Mouse (Mus musculus): ENCODE results near the gene Fgfr2. TPM values are rescaled to one million over a fixed set of nuclear protein-coding genes. Genes with fewer than 3 reads are reported as not detected.

Fgfr2 gene
- polyA plus RNA-seq, 1 experiment from 2014 or later, result 169 TPM

DNA sequence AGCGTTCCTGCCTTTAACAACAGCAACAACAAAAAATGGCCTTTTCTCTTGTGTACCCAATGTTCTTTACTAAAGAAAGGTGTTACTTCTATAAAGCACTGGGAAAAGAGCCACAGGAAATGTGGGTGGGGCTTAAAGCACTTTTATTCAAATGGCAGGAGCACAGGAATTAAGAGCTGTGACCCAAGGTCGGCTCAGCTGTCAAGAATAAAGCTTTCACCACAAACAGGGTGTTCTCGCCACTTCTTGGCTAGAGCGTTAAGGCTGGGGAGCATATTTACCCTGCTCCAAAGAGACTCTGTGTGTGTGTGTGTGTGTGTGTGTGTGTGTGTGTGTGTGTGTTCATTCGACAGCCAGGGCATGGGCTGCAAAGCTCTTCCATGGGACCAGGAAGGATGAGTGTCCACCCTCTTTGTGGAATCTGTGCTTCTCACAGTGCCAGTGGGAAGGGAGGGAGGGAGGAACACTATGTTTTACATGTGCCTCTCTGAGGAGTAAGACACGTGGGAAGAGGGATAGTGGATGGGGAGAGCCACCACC is 103.6 kb downstream of the Fgfr2 start:
- no peak for ATAC-seq (ENCODE audit: insufficient number of reproducible peaks, insufficient read depth, low FRiP score, low read depth)
- Histone ChIP-seq H3K4me3 (ENCODE audit: low read depth, low read length) (no peak overlapping the region), H3K27ac (ENCODE audit: low read length) (no peak overlapping the region), H3K9ac (replicated peaks; ENCODE audit: low read depth, low read length) (no peak overlapping the region), H3K27me3 (ENCODE audit: control insufficient read depth, insufficient read depth, low read length) (no peaks in the 10 kb centered on the region), H3K9me3 (ENCODE audit: control insufficient read depth, low read depth, low read length) (no peaks in the 10 kb centered on the region), H3K4me1 (ENCODE audit: control insufficient read depth, insufficient read depth, low read length) (peaks cover 24% of the 10 kb centered on the region), H3K4me2 (replicated peaks; ENCODE audit: low read depth, low read length) (no peak overlapping the region), H3K36me3 (ENCODE audit: control insufficient read depth, insufficient read depth, low read length) (no peaks in the 10 kb centered on the region)
- 30% methylated on average over 6 of the region's 6 CpGs for WGBS

DNA sequence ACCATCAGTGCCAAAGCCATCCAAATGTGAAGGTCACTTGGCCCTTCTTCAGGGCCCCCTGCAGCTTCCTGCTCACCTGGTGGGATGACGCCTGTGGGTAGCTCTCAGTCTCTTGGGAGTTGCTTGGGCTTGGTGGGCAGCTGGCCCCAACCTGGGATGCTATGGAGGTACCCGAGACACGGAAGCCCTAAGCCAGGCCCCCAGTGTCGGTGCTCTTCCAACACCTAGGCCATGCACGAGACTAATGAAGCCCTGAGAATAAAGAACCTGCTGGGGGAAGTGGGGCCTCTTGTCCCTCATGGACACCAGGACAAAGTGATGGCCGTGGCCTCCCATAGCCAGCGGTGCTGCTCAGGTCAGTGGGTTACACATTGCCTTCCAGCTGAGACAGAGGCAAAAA is 104.2 kb downstream of the Fgfr2 start:
- Histone ChIP-seq H3K4me3 (ENCODE audit: low read depth, low read length) (no peak overlapping the region), H3K4me2 (replicated peaks; ENCODE audit: low read depth, low read length) (no peak overlapping the region), H3K4me1 (ENCODE audit: control insufficient read depth, insufficient read depth, low read length) (peaks cover 29% of the 10 kb centered on the region), H3K9me3 (ENCODE audit: control insufficient read depth, low read depth, low read length) (no peaks in the 10 kb centered on the region), H3K27me3 (ENCODE audit: control insufficient read depth, insufficient read depth, low read length) (no peaks in the 10 kb centered on the region), H3K36me3 (ENCODE audit: control insufficient read depth, insufficient read depth, low read length) (no peaks in the 10 kb centered on the region; the same call in 1 of the 2 replicates), H3K27ac (ENCODE audit: low read length) (no peak overlapping the region), H3K9ac (replicated peaks; ENCODE audit: low read depth, low read length) (no peak overlapping the region)
- 80% methylated on average over 7 of the region's 7 CpGs for WGBS
- no peak for ATAC-seq (ENCODE audit: insufficient number of reproducible peaks, insufficient read depth, low FRiP score, low read depth)

DNA sequence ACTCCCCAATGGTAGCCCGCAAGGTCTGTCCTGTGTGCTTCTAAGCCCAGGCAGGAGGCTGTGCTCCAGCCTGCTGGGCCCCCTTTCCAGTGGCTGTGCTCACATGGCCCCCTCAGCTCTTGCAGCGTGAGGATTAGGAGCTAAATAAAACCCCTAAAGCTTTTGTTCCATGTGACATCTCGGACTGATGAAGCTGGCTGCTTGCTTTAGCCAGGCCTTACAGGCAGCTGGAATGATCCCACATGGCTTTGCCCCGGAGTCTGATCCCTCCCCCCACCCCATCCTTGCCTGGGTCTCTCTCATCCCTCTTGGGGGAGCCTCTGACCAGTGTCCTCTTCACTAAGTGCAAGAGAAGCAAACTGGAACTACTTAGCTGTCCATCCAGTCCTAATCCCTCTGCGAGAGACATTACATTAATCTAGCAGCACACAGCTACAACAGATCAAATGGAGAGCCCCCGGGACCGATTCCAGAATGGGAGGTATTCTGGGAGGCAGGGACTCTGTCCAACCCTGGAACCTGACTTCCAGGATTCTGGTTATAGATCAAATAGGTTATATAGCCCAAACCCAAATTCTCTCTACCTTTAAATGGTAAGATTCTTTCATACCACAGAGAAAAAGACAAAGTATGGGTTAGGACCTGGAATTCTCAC is 107.6 kb downstream of the Fgfr2 start:
- no peaks in the 10 kb centered on the region for H3K27me3 ChIP-seq (ENCODE audit: control insufficient read depth, insufficient read depth, low read length)
- no peak overlapping the region for H3K9ac ChIP-seq (replicated peaks; ENCODE audit: low read depth, low read length)
- H3K4me1 ChIP-seq (ENCODE audit: control insufficient read depth, insufficient read depth, low read length), result peaks cover 56% of the 10 kb centered on the region
- H3K27ac ChIP-seq (ENCODE audit: low read length), result peak overlapping the region; percentile 82
- no peaks in the 10 kb centered on the region for H3K9me3 ChIP-seq (ENCODE audit: control insufficient read depth, low read depth, low read length)
- H3K4me3 ChIP-seq (ENCODE audit: low read depth, low read length), result no peak overlapping the region
- peaks cover 3% of the 10 kb centered on the region; the same call in 1 of the 2 replicates for H3K36me3 ChIP-seq (ENCODE audit: control insufficient read depth, insufficient read depth, low read length)
- H3K4me2 ChIP-seq (replicated peaks; ENCODE audit: low read depth, low read length), result 0 out of 2 replicates have a peak overlapping the region, but pooled peaks have one; percentile 7
- ATAC-seq (ENCODE audit: insufficient number of reproducible peaks, insufficient read depth, low FRiP score, low read depth), result peak; percentile 54; the same call in 1 of the 2 replicates
- 17% methylated on average over 7 of the region's 7 CpGs for WGBS

DNA sequence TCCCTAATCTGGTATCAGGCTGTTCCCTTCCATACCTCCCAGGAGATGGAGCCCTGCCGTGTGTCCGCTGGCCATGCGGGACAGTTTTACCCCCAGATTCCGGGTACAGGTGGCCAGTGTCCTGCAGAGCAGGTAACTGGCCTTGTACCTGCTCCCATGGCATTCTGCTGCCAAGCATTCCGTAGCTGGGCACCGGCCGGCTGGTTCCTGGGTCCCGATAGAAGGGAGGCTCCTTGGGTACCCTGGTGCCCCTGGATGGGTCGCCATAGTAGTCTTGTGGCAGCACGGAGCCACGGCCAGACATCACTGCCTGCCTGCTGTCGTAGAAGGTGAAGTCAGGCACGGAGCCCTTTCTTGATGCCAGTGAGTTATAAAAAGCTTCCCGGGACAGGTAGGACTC is 108.5 kb downstream of the Fgfr2 start:
- Histone ChIP-seq H3K9ac (replicated peaks; ENCODE audit: low read depth, low read length) (no peak overlapping the region), H3K27ac (ENCODE audit: low read length) (peak overlapping the region; percentile 82), H3K4me2 (replicated peaks; ENCODE audit: low read depth, low read length) (no peak overlapping the region), H3K9me3 (ENCODE audit: control insufficient read depth, low read depth, low read length) (no peaks in the 10 kb centered on the region), H3K4me3 (ENCODE audit: low read depth, low read length) (no peak overlapping the region), H3K27me3 (ENCODE audit: control insufficient read depth, insufficient read depth, low read length) (no peaks in the 10 kb centered on the region), H3K36me3 (ENCODE audit: control insufficient read depth, insufficient read depth, low read length) (peaks cover 8% of the 10 kb centered on the region; the same call in 1 of the 2 replicates), H3K4me1 (ENCODE audit: control insufficient read depth, insufficient read depth, low read length) (peaks cover 47% of the 10 kb centered on the region)
- 94% methylated on average over 14 of the region's 14 CpGs for WGBS
- no peak for ATAC-seq (ENCODE audit: insufficient number of reproducible peaks, insufficient read depth, low FRiP score, low read depth)

DNA sequence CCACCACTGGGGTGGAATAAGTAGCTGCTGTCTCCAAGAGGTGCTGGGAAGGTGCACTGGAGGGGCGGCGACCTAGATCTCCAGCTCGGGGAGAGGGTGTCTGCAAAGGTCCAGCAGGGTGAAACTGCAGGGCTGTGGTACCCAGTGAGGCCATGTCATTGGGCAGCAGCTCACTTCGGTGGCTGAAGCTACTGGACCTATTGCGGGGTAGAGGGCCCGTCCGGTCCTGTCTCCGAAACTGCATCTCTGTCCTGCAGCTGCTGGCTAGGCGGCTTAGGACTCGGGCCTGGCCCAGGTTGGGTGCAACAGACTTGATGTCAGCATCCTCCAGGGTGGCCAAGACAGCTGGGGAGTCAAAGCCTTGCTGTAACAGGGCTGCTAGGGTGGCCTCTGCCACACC is 109.2 kb downstream of the Fgfr2 start:
- Histone ChIP-seq H3K4me3 (ENCODE audit: low read depth, low read length) (no peak overlapping the region), H3K4me2 (replicated peaks; ENCODE audit: low read depth, low read length) (no peak overlapping the region), H3K9ac (replicated peaks; ENCODE audit: low read depth, low read length) (no peak overlapping the region), H3K9me3 (ENCODE audit: control insufficient read depth, low read depth, low read length) (no peaks in the 10 kb centered on the region), H3K27ac (ENCODE audit: low read length) (no peak overlapping the region), H3K4me1 (ENCODE audit: control insufficient read depth, insufficient read depth, low read length) (peaks cover 46% of the 10 kb centered on the region), H3K36me3 (ENCODE audit: control insufficient read depth, insufficient read depth, low read length) (peaks cover 14% of the 10 kb centered on the region; the same call in 1 of the 2 replicates), H3K27me3 (ENCODE audit: control insufficient read depth, insufficient read depth, low read length) (no peaks in the 10 kb centered on the region)
- no peak for ATAC-seq (ENCODE audit: insufficient number of reproducible peaks, insufficient read depth, low FRiP score, low read depth)
- 95% methylated on average over 10 of the region's 10 CpGs for WGBS

DNA sequence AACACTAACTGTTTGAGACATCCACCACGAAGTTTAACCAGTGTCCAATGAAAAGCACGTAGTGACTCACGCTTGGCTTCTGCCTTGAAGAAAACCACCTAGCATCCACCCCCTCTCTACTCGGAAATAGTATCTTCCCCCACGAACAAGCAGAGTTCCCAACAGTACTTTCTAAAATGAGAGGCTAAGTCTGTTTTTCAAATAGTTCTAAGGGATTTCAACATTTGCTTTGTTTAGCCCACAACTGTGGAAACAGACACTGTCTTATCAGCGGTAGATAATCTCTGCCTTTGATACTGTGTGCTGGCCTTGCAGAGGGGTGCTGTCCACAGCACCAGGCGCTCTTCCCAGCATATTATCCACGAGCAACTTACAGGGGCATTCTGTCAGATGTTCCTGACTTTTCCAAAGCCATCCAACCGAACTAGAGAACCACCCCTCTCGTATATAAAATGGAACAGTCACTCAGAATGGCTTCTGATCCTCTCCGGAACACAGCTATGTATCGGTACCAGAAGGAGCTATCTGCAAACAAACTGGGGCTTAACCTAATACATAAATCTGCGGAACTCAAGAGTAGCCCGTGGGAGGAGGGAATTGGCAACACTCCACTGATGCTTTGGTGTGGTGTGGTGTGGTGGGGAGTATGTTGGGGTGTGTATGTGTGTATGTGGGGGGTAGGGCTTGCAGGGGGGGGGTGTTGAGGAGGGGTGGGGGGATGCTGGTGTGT is 110.3 kb downstream of the Fgfr2 start:
- peaks cover 48% of the 10 kb centered on the region for H3K4me1 ChIP-seq (ENCODE audit: control insufficient read depth, insufficient read depth, low read length)
- H3K36me3 ChIP-seq (ENCODE audit: control insufficient read depth, insufficient read depth, low read length), result peaks cover 14% of the 10 kb centered on the region; the same call in 1 of the 2 replicates
- no peaks in the 10 kb centered on the region for H3K27me3 ChIP-seq (ENCODE audit: control insufficient read depth, insufficient read depth, low read length)
- WGBS, result 39% methylated on average over 14 of the region's 14 CpGs
- no peaks in the 10 kb centered on the region for H3K9me3 ChIP-seq (ENCODE audit: control insufficient read depth, low read depth, low read length)
- no peak overlapping the region for H3K9ac ChIP-seq (replicated peaks; ENCODE audit: low read depth, low read length)
- H3K27ac ChIP-seq (ENCODE audit: low read length), result peak overlapping the region; percentile 66
- no peak overlapping the region for H3K4me2 ChIP-seq (replicated peaks; ENCODE audit: low read depth, low read length)
- no peak overlapping the region for H3K4me3 ChIP-seq (ENCODE audit: low read depth, low read length)
- no peak for ATAC-seq (ENCODE audit: insufficient number of reproducible peaks, insufficient read depth, low FRiP score, low read depth)

- Histone ChIP-seq H3K4me2 (replicated peaks; ENCODE audit: low read depth, low read length) (no peak overlapping the region), H3K4me1 (ENCODE audit: control insufficient read depth, insufficient read depth, low read length) (peaks cover 58% of the 10 kb centered on the region), H3K9me3 (ENCODE audit: control insufficient read depth, low read depth, low read length) (no peaks in the 10 kb centered on the region), H3K4me3 (ENCODE audit: low read depth, low read length) (no peak overlapping the region), H3K27me3 (ENCODE audit: control insufficient read depth, insufficient read depth, low read length) (no peaks in the 10 kb centered on the region), H3K36me3 (ENCODE audit: control insufficient read depth, insufficient read depth, low read length) (peaks cover 14% of the 10 kb centered on the region; the same call in 1 of the 2 replicates), H3K27ac (ENCODE audit: low read length) (no peak overlapping the region), H3K9ac (replicated peaks; ENCODE audit: low read depth, low read length) (no peak overlapping the region)
- ATAC-seq (ENCODE audit: insufficient number of reproducible peaks, insufficient read depth, low FRiP score, low read depth), result no peak
- 41% methylated on average over 4 of the region's 4 CpGs for WGBS
Measured at GRCm38 (mm10) chr7:133011611-133012010, 111.5 kb downstream of the Fgfr2 start.

GRCm38 (mm10) chr7:133011191-133011590 is 112.0 kb downstream of the Fgfr2 start:
- peaks cover 61% of the 10 kb centered on the region for H3K4me1 ChIP-seq (ENCODE audit: control insufficient read depth, insufficient read depth, low read length)
- H3K27ac ChIP-seq (ENCODE audit: low read length), result 0 out of 2 replicates have a peak overlapping the region, but pooled peaks have one; percentile 7
- no peaks in the 10 kb centered on the region for H3K27me3 ChIP-seq (ENCODE audit: control insufficient read depth, insufficient read depth, low read length)
- H3K4me3 ChIP-seq (ENCODE audit: low read depth, low read length), result no peak overlapping the region
- peaks cover 14% of the 10 kb centered on the region; the same call in 1 of the 2 replicates for H3K36me3 ChIP-seq (ENCODE audit: control insufficient read depth, insufficient read depth, low read length)
- no peak overlapping the region for H3K4me2 ChIP-seq (replicated peaks; ENCODE audit: low read depth, low read length)
- ATAC-seq (ENCODE audit: insufficient number of reproducible peaks, insufficient read depth, low FRiP score, low read depth), result no peak
- no peaks in the 10 kb centered on the region for H3K9me3 ChIP-seq (ENCODE audit: control insufficient read depth, low read depth, low read length)
- 12% methylated on average over 5 of the region's 5 CpGs for WGBS
- H3K9ac ChIP-seq (replicated peaks; ENCODE audit: low read depth, low read length), result no peak overlapping the region

All from stomach, embryonic 14.5 days (tissue).